In the genomic region with DNA sequence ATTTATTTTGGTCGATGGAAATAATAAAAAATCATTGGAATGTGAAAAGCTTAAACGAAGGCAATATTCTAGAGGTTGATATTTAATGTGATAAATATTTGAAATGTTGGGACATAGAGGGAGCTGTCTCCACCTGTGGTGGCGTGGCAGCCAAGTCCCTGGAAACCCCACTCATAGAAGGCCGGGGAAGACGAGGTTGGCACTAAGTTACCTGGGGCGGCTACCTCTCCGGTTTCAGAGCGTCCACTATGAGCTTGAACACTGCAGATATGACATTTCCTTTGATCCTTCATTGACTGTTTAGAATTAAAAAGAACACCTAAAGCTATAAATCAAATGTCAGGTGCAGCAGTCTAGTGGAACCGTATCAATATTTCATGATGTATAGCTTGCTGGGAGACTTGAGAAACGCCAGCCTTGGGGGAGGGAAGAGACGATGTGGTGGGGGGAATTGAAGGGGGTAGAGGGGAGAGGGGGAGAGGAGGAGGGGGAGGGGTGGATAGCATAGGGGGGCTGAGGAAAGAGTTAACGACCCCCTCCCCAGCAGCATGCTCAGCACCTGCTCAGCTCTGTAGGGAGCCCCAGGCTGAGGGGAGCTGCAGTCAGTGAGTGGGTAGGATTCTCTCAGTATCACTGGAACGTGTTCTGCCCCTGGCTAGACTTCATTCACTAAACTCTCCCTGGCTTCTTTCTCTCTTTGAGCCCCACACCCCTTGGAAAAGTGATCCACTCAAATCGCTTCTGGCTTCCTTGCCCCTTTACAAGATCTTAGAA, we compare ENCODE assay signal across 30 mouse cellular contexts.
DNase-seq lines count a peak whose midpoint lies in the region; ATAC-seq and TF ChIP-seq lines count a peak whose summit lies in the region.
"Had no signal": no experiment of that assay in that cellular context is flagged by ENCODE, and none has a peak within 500 bp of the region (broad histone marks: within the 10 kb centered on the region; RNA-seq: fewer than 3 reads in every experiment).

No protein-coding gene starts in this region.

- DNase-seq in hindbrain, postnatal 0 days (ENCODE audit: low spot score): no peak
- peak; percentile 50 for DNase-seq in brain, embryonic 14.5 days (ENCODE audit: low read depth)
- DNase-seq in hindbrain, embryonic 14.5 days (ENCODE audit: low spot score): no peak
- no peak for DNase-seq in midbrain, postnatal 0 days (ENCODE audit: low spot score)
- DNase-seq in lung, postnatal 25 days (ENCODE audit: low spot score): no peak
- DNase-seq: adrenal gland, adult 8-10 months; B cell, adult 2 months; cerebellum, adult 9-10 months; cerebellum, postnatal 36 days; gastrocnemius, postnatal 10 days; heart, postnatal 10 days; kidney, adult 2 months; kidney, postnatal 10 days; layer of hippocampus, postnatal 36 days; liver, embryonic 13.5 days; lung, adult 18-20 months; thymus, adult 2 months; thymus, postnatal 36 days had no signal

- H3K4me1 ChIP-seq in hindbrain, embryonic 13.5 days (replicated peaks): peaks cover 18% of the 10 kb centered on the region
- no peaks in the 10 kb centered on the region for H3K4me1 ChIP-seq in hindbrain, postnatal 0 days (ENCODE audit: insufficient read depth, low read length)
- H3K4me1 ChIP-seq in hindbrain, embryonic 14.5 days (replicated peaks; ENCODE audit: control insufficient read depth, insufficient read depth, low read length): 0 out of 2 replicates have a peak, but pooled peaks cover 6% of the 10 kb centered on the region
- 0 out of 2 replicates have a peak, but pooled peaks cover 3% of the 10 kb centered on the region for H3K4me1 ChIP-seq in midbrain, postnatal 0 days (ENCODE audit: insufficient read depth, low read length)
- H3K4me1 ChIP-seq: heart, embryonic 13.5 days; intestine, embryonic 15.5 days; limb, embryonic 10.5 days; limb, embryonic 15.5 days had no signal

- peak; percentile 62 for ATAC-seq in hindbrain, embryonic 13.5 days (ENCODE audit: low FRiP score)
- no peak for ATAC-seq in hindbrain, postnatal 0 days
- ATAC-seq in hindbrain, embryonic 14.5 days (ENCODE audit: low FRiP score): peak; percentile 55; the same call in 1 of the 2 replicates
- ATAC-seq in midbrain, postnatal 0 days (ENCODE audit: low FRiP score): peak; percentile 62; the same call in 1 of the 2 replicates
- no peak for ATAC-seq in frontal cortex, adult (ENCODE audit: low TSS enrichment)
- ATAC-seq: activated CD4-positive, CD25-positive, alpha-beta regulatory T cell, adult 4 months; forebrain, embryonic 15.5 days; intestine, embryonic 15.5 days; lung, postnatal 0 days had no signal

- no peak for TF ChIP-seq POLR2A in brain, embryonic 14.5 days (IDR thresholded peaks at IDR 0.05; ENCODE audit: borderline replicate concordance, extremely low read depth, insufficient read depth, insufficient read length, poor library complexity, severe bottlenecking)

- no peak overlapping the region for H3K4me3 ChIP-seq in hindbrain, embryonic 13.5 days
- no peak overlapping the region for H3K4me3 ChIP-seq in hindbrain, postnatal 0 days (ENCODE audit: low read length)
- no peak overlapping the region for H3K4me3 ChIP-seq in hindbrain, embryonic 14.5 days (replicated peaks; ENCODE audit: low read length)
- H3K4me3 ChIP-seq in midbrain, postnatal 0 days (ENCODE audit: low read depth, low read length): no peak overlapping the region
- H3K4me3 ChIP-seq: forebrain, embryonic 15.5 days; heart, embryonic 13.5 days; intestine, embryonic 15.5 days; limb, embryonic 10.5 days; limb, embryonic 15.5 days; liver, embryonic 13.5 days; myocyte had no signal

- WGBS in hindbrain, embryonic 13.5 days: 58% methylated on average over 14 of the region's 14 CpGs
- WGBS in hindbrain, postnatal 0 days: 59% methylated on average over 14 of the region's 14 CpGs
- WGBS in hindbrain, embryonic 14.5 days: 62% methylated on average over 14 of the region's 14 CpGs
- 51% methylated on average over 14 of the region's 14 CpGs for WGBS in midbrain, postnatal 0 days

- H3K4me2 ChIP-seq in hindbrain, embryonic 13.5 days: no peak overlapping the region
- H3K4me2 ChIP-seq in hindbrain, postnatal 0 days (ENCODE audit: low read depth, low read length): no peak overlapping the region
- no peak overlapping the region for H3K4me2 ChIP-seq in hindbrain, embryonic 14.5 days (replicated peaks)
- 0 out of 2 replicates have a peak overlapping the region, but pooled peaks have one; percentile 15 for H3K4me2 ChIP-seq in midbrain, postnatal 0 days (ENCODE audit: low read depth, low read length, poor library complexity, severe bottlenecking)
- H3K4me2 ChIP-seq: forebrain, embryonic 15.5 days; heart, embryonic 13.5 days; intestine, embryonic 15.5 days; limb, embryonic 15.5 days; liver, embryonic 13.5 days had no signal

- H3K27me3 ChIP-seq in hindbrain, embryonic 13.5 days: no peaks in the 10 kb centered on the region
- H3K27me3 ChIP-seq in hindbrain, postnatal 0 days (ENCODE audit: insufficient read depth, low read length): no peaks in the 10 kb centered on the region
- H3K27me3 ChIP-seq in hindbrain, embryonic 14.5 days (ENCODE audit: control insufficient read depth, insufficient read depth, low read length): no peaks in the 10 kb centered on the region
- no peaks in the 10 kb centered on the region for H3K27me3 ChIP-seq in midbrain, postnatal 0 days (ENCODE audit: insufficient read depth, low read length)
- H3K27me3 ChIP-seq: CH12.LX; forebrain, embryonic 15.5 days; heart, embryonic 13.5 days; intestine, embryonic 15.5 days; limb, embryonic 15.5 days; liver, embryonic 13.5 days had no signal

- H3K9me3 ChIP-seq in hindbrain, embryonic 13.5 days: no peaks in the 10 kb centered on the region
- H3K9me3 ChIP-seq in hindbrain, postnatal 0 days (ENCODE audit: low read length): no peaks in the 10 kb centered on the region
- H3K9me3 ChIP-seq in hindbrain, embryonic 14.5 days (ENCODE audit: control insufficient read depth, low read length): no peaks in the 10 kb centered on the region
- no peaks in the 10 kb centered on the region for H3K9me3 ChIP-seq in midbrain, postnatal 0 days (ENCODE audit: low read length)
- H3K9me3 ChIP-seq: forebrain, embryonic 15.5 days; heart, embryonic 13.5 days; intestine, embryonic 15.5 days; limb, embryonic 10.5 days; limb, embryonic 15.5 days; liver, embryonic 13.5 days had no signal

- TF ChIP-seq CTCF in hindbrain, postnatal 0 days (IDR thresholded peaks at IDR 0.05; ENCODE audit: low read depth): no peak
- TF ChIP-seq CTCF in brain, embryonic 14.5 days (IDR thresholded peaks at IDR 0.05; ENCODE audit: borderline replicate concordance, extremely low read depth, insufficient read depth, insufficient read length): no peak
- TF ChIP-seq CTCF in midbrain, postnatal 0 days (IDR thresholded peaks at IDR 0.05): peak; percentile 33

- no peak overlapping the region for H3K9ac ChIP-seq in hindbrain, embryonic 13.5 days
- no peak overlapping the region for H3K9ac ChIP-seq in hindbrain, postnatal 0 days (replicated peaks; ENCODE audit: low read length)
- no peak overlapping the region for H3K9ac ChIP-seq in hindbrain, embryonic 14.5 days
- no peak overlapping the region for H3K9ac ChIP-seq in midbrain, postnatal 0 days (replicated peaks; ENCODE audit: low read length, poor library complexity, severe bottlenecking)
- H3K9ac ChIP-seq: forebrain, embryonic 15.5 days; heart, embryonic 13.5 days; intestine, embryonic 15.5 days; limb, embryonic 15.5 days; liver, embryonic 13.5 days had no signal

- no peaks in the 10 kb centered on the region for H3K36me3 ChIP-seq in hindbrain, embryonic 13.5 days
- H3K36me3 ChIP-seq in hindbrain, postnatal 0 days (ENCODE audit: insufficient read depth, low read length): no peaks in the 10 kb centered on the region
- H3K36me3 ChIP-seq in hindbrain, embryonic 14.5 days (replicated peaks; ENCODE audit: control insufficient read depth, insufficient read depth): no peaks in the 10 kb centered on the region
- H3K36me3 ChIP-seq in midbrain, postnatal 0 days (ENCODE audit: insufficient read depth, low read length): no peaks in the 10 kb centered on the region
- H3K36me3 ChIP-seq: forebrain, embryonic 15.5 days; heart, embryonic 13.5 days; intestine, embryonic 15.5 days; limb, embryonic 10.5 days; limb, embryonic 15.5 days; liver, embryonic 13.5 days had no signal

- H3K27ac ChIP-seq in hindbrain, embryonic 13.5 days: no peak overlapping the region
- H3K27ac ChIP-seq in hindbrain, postnatal 0 days: no peak overlapping the region
- no peak overlapping the region for H3K27ac ChIP-seq in hindbrain, embryonic 14.5 days
- H3K27ac ChIP-seq in midbrain, postnatal 0 days (ENCODE audit: low read depth, low read length): no peak overlapping the region
- H3K27ac ChIP-seq: forebrain, embryonic 15.5 days; heart, embryonic 13.5 days; intestine, embryonic 15.5 days; limb, embryonic 10.5 days; limb, embryonic 15.5 days; liver, embryonic 13.5 days; macrophage had no signal

Comparison
In these comparisons a context has a peak if more than half of its experiments do, and no peak if none do; other contexts are left out.
1. ATAC-seq: peak in hindbrain, embryonic 13.5 days (single experiment), hindbrain, embryonic 14.5 days (single experiment) and midbrain, postnatal 0 days (single experiment); none in hindbrain, postnatal 0 days (single experiment) and frontal cortex, adult (single experiment).